Mouse (Mus musculus): ENCODE results near the gene Qrsl1. TPM values are rescaled to one million over a fixed set of nuclear protein-coding genes. Genes with fewer than 3 reads are reported as not detected.

Qrsl1 gene
- polyA plus RNA-seq, 1 experiment from 2014 or later, result 24.6 TPM

DNA sequence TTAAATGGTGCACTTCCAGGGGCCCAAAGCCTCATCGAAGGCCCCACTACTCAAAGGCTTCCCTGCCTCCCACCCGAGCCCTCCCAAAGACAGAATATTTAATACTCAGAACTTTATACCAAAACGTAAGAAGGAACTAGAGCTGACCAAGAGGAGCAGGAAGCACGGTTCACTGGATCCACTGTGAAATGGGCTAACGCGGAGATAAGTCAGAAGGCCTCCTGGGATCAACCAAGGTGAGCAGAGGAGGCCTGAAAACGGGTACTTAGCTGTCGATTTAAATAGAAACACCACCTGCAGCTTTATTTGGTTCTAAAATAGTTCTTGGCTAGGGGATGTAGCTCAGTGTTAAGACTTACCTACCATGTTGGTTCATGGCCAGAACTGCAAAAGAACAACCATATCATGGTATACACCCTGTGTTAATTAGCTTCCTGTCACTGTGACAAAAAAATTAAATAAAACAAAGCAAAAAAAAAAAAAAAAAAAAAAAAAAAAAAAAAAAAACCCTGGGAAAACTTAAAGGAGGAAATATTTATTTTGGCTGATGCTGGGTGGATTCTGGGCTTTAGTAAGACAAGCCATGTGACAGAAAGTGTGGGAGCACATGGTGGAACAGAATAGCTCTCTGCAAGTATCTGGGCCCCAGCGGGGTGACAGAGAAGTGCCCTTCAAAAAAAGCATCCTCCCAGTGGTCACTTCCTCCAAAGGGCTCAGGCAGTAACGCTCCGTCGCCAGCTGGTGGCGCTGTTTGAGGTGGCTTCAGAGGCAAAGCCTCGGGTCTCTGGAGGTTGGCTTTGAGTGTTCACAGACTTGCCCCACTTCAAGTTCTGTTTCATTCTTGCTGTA is 74.5 kb downstream of the Qrsl1 start:
- no peak for ATAC-seq
- WGBS, result 85% methylated on average over 14 of the region's 14 CpGs
- Histone ChIP-seq H3K36me3 (ENCODE audit: control insufficient read depth, insufficient read depth, low read length) (no peaks in the 10 kb centered on the region), H3K9me3 (replicated peaks; ENCODE audit: control insufficient read depth, low read length, poor library complexity, severe bottlenecking) (no peaks in the 10 kb centered on the region), H3K27me3 (ENCODE audit: control insufficient read depth, insufficient read depth, low read depth, low read length) (no peaks in the 10 kb centered on the region), H3K4me2 (ENCODE audit: low read length) (no peak overlapping the region), H3K4me1 (ENCODE audit: control insufficient read depth, insufficient read depth, low read length) (no peaks in the 10 kb centered on the region), H3K4me3 (ENCODE audit: low read depth, low read length) (no peak overlapping the region), H3K9ac (ENCODE audit: low read depth, low read length) (no peak overlapping the region), H3K27ac (ENCODE audit: low read length) (no peak overlapping the region)

DNA sequence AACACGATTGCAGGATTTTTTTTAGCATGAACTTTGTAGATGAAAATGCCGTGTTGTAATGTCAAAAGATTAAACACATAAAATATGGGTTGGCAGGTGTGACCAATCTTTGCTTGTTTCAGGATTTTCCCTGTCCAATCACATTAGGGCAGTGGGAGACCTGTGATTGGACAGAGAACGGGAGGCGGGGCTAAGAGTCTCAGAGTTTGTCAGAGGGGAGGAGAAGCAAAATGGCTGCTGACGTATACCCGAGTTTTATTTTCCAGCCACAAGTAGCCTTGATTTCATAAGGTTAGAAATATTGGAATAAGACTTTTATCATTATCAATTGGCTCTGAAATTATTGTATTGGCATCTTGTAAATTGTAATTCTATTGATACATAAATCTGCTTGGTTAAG is 75.8 kb downstream of the Qrsl1 start:
- H3K4me3 ChIP-seq (ENCODE audit: low read depth, low read length), result no peak overlapping the region
- no peaks in the 10 kb centered on the region for H3K9me3 ChIP-seq (replicated peaks; ENCODE audit: control insufficient read depth, low read length, poor library complexity, severe bottlenecking)
- H3K4me2 ChIP-seq (ENCODE audit: low read length), result no peak overlapping the region
- no peaks in the 10 kb centered on the region for H3K27me3 ChIP-seq (ENCODE audit: control insufficient read depth, insufficient read depth, low read depth, low read length)
- no peak overlapping the region for H3K9ac ChIP-seq (ENCODE audit: low read depth, low read length)
- H3K27ac ChIP-seq (ENCODE audit: low read length), result no peak overlapping the region
- ATAC-seq, result no peak
- WGBS, result 94% methylated on average over 6 of the region's 6 CpGs
- H3K36me3 ChIP-seq (ENCODE audit: control insufficient read depth, insufficient read depth, low read length), result no peaks in the 10 kb centered on the region
- no peaks in the 10 kb centered on the region for H3K4me1 ChIP-seq (ENCODE audit: control insufficient read depth, insufficient read depth, low read length)

DNA sequence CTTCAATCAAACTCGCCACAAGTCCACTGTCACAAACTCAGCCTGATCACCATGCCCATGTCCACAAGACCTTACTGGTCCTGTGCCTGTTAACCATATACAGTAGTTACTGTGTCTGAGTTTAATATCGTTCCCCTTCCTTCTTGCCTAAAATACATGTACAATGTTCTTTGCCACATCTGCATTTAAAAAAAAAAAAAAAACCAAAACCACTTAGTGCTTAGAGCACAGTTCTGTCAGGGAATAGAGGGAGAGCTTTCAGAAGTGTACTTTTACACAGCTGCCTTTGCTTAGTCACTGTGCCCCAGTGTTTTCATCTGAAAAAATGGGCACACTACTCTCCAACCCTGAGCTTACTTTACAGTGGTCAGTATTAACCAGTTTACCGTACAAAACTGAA is 76.8 kb downstream of the Qrsl1 start:
- H3K4me2 ChIP-seq (ENCODE audit: low read length), result no peak overlapping the region
- H3K27ac ChIP-seq (ENCODE audit: low read length), result no peak overlapping the region
- no peaks in the 10 kb centered on the region for H3K9me3 ChIP-seq (replicated peaks; ENCODE audit: control insufficient read depth, low read length, poor library complexity, severe bottlenecking)
- H3K27me3 ChIP-seq (ENCODE audit: control insufficient read depth, insufficient read depth, low read depth, low read length), result no peaks in the 10 kb centered on the region
- H3K4me1 ChIP-seq (ENCODE audit: control insufficient read depth, insufficient read depth, low read length), result no peaks in the 10 kb centered on the region
- 90% methylated on average over 3 of the region's 3 CpGs for WGBS
- no peaks in the 10 kb centered on the region for H3K36me3 ChIP-seq (ENCODE audit: control insufficient read depth, insufficient read depth, low read length)
- no peak overlapping the region for H3K9ac ChIP-seq (ENCODE audit: low read depth, low read length)
- H3K4me3 ChIP-seq (ENCODE audit: low read depth, low read length), result no peak overlapping the region
- ATAC-seq, result no peak

Other genes starting within 250 kb of the Qrsl1 start
- gene Rtn4ip1, start 62 bp upstream of the Qrsl1 start, polyA plus RNA-seq (2015; fragmentation: Nextera tagmentation; extraction: Ambion mirVana), result 15.1 and 15.4 TPM in 2 replicates
- gene Crybg1, start 247.1 kb upstream of the Qrsl1 start, polyA plus RNA-seq (2015; fragmentation: Nextera tagmentation; extraction: Ambion mirVana), result 0.14 and 0.16 TPM in 2 replicates

Data from midbrain, embryonic 16.5 days (tissue).